Mouse (Mus musculus): Measurements from ENCODE around the gene Zbtb7b. TPM values are rescaled to one million over a fixed set of nuclear protein-coding genes. Genes with fewer than 3 reads are reported as not detected.

The Zbtb7b gene
- polyA plus RNA-seq, 1 experiment: 64.9 TPM

DNA sequence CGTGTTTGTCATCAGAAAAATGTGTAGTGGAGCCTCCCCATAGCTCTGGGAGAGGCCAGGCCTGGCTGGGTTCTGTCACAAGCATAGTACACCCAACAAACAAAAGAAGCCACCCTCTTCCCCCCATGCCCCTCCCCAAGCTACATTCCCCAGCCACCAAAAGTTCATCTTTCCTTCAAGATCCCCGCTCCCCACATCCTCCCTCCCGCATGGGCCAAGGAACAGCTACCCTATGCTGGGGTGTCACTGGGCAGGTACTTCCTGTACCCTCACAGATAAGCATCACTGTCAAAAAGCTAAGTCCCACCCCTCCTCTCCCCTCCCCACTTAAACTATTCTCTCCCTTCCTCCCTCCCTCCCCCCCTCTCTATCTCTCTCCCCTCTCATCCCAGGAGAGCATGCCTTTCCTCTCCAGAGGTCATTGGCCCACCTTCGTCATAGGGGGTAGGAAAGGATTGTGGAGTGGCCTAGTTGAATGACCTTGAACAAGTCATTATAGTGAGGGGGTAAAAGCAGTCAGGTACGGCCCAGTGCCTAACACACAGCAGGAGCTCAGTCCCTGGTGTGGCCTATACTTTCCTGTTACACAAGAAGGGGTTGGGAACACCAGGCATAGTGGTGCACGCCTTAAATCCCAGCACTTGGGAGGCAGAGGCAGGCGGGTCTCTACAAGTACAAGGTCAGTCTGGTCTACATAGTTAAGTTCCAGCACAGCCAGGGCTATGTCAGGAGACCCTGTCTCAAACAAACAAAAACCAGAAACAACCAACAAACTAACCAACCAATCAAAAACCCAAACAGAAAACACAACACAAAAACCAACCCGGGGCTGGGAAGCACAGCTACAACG lies 12.3 kb downstream of the Zbtb7b start:
- Histone ChIP-seq H3K36me3 (ENCODE audit: control insufficient read depth, insufficient read depth, low read length) (no peaks in the 10 kb centered on the region), H3K4me3 (ENCODE audit: control insufficient read depth, insufficient read depth, low read length) (no peak overlapping the region), H3K4me1 (replicated peaks; ENCODE audit: control insufficient read depth, insufficient read depth, low read length) (peaks cover 60% of the 10 kb centered on the region), H3K27ac (ENCODE audit: control insufficient read depth, insufficient read depth, low read length) (peak overlapping the region; percentile 60; the same call in 1 of the 2 replicates), H3K27me3 (ENCODE audit: control insufficient read depth, insufficient read depth, low read length) (no peaks in the 10 kb centered on the region; the same call in 1 of the 2 replicates)
- DNase-seq: peak; percentile 28
- no peak for TF ChIP-seq CTCF (IDR thresholded peaks at IDR 0.05; ENCODE audit: borderline replicate concordance, control insufficient read depth, extremely low read depth, insufficient read depth, low read length, poor library complexity)
- no peak for TF ChIP-seq POLR2A (IDR thresholded peaks at IDR 0.05; ENCODE audit: control insufficient read depth, extremely low read depth, insufficient read depth, low read length, poor library complexity)
- 81% methylated on average over 9 of the region's 9 CpGs for WGBS

DNA sequence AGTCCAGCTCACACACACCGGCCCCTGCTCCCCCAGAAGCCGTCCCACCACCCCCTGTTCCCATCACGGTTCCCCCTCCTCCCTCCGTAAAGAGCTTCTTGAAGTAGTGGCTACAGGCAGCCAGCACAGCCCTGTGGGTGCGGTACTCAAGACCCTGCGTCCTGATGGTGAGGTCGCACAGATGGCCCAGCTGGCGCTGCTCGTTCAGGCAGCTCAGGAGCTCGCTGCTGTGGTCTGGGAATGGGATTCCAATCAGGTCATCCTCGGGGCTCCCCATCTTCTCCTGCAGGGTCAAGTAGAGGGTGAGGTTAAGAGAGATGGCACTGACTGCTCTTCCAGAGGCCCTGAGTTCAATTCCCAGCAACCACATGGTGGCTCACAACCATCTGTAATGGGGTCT lies 13.3 kb downstream of the Zbtb7b start:
- DNase-seq: no peak
- H3K4me3 ChIP-seq (ENCODE audit: control insufficient read depth, insufficient read depth, low read length): no peak overlapping the region
- no peak overlapping the region for H3K27ac ChIP-seq (ENCODE audit: control insufficient read depth, insufficient read depth, low read length)
- TF ChIP-seq POLR2A (IDR thresholded peaks at IDR 0.05; ENCODE audit: control insufficient read depth, extremely low read depth, insufficient read depth, low read length, poor library complexity): no peak
- no peak for TF ChIP-seq CTCF (IDR thresholded peaks at IDR 0.05; ENCODE audit: borderline replicate concordance, control insufficient read depth, extremely low read depth, insufficient read depth, low read length, poor library complexity)
- peaks cover 60% of the 10 kb centered on the region for H3K4me1 ChIP-seq (replicated peaks; ENCODE audit: control insufficient read depth, insufficient read depth, low read length)
- 93% methylated on average over 11 of the region's 11 CpGs for WGBS
- no peaks in the 10 kb centered on the region; the same call in 1 of the 2 replicates for H3K27me3 ChIP-seq (ENCODE audit: control insufficient read depth, insufficient read depth, low read length)
- no peaks in the 10 kb centered on the region for H3K36me3 ChIP-seq (ENCODE audit: control insufficient read depth, insufficient read depth, low read length)

DNA sequence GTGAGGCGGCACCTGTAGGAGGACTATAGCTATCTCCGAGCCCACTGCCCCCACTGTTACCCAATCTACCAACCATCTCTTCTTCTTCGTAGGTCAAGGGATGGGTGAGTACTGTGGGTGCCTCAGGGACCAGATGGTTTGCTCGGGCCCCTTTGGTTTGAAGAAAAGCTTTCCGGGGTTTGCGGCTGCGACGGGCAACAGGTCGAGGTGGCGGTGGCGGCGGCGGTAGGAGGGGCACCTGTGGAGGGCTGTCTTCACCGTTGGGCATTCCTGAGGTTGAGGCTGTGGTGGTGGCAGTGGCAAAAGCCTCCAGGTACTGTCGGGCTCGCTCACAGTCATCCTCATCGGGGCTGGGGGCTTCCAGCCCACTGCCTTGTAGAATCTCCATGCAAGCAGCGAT lies 13.9 kb downstream of the Zbtb7b start:
- WGBS: 92% methylated on average over 18 of the region's 18 CpGs
- Histone ChIP-seq H3K4me3 (ENCODE audit: control insufficient read depth, insufficient read depth, low read length) (no peak overlapping the region), H3K27ac (ENCODE audit: control insufficient read depth, insufficient read depth, low read length) (no peak overlapping the region), H3K4me1 (replicated peaks; ENCODE audit: control insufficient read depth, insufficient read depth, low read length) (peaks cover 55% of the 10 kb centered on the region), H3K36me3 (ENCODE audit: control insufficient read depth, insufficient read depth, low read length) (no peaks in the 10 kb centered on the region), H3K27me3 (ENCODE audit: control insufficient read depth, insufficient read depth, low read length) (no peaks in the 10 kb centered on the region; the same call in 1 of the 2 replicates)
- no peak for DNase-seq
- TF ChIP-seq POLR2A (IDR thresholded peaks at IDR 0.05; ENCODE audit: control insufficient read depth, extremely low read depth, insufficient read depth, low read length, poor library complexity) (no peak), CTCF (IDR thresholded peaks at IDR 0.05; ENCODE audit: borderline replicate concordance, control insufficient read depth, extremely low read depth, insufficient read depth, low read length, poor library complexity) (no peak)

DNA sequence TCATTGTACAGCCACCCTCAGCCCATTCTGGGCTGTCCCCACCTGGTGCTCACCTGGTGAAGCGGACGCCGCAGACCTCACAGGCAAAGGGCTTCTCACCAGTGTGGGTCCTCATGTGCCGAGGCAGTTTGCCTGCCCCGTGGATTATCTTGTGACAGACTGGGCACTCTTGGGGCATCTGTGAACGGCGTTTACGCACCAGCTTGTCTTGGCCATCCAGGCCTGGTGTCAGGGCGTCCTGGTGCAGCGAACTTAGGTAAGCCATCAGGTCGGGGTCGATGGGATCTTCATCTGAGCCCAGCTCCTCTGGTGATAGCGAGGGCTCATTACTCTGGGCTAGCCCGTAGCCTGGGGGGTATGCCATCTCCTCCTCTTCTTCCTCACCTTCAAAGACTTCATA lies 14.3 kb downstream of the Zbtb7b start:
- no peak for TF ChIP-seq POLR2A (IDR thresholded peaks at IDR 0.05; ENCODE audit: control insufficient read depth, extremely low read depth, insufficient read depth, low read length, poor library complexity)
- TF ChIP-seq CTCF (IDR thresholded peaks at IDR 0.05; ENCODE audit: borderline replicate concordance, control insufficient read depth, extremely low read depth, insufficient read depth, low read length, poor library complexity): no peak
- 92% methylated on average over 14 of the region's 14 CpGs for WGBS
- no peak for DNase-seq
- peaks cover 51% of the 10 kb centered on the region for H3K4me1 ChIP-seq (replicated peaks; ENCODE audit: control insufficient read depth, insufficient read depth, low read length)
- H3K27ac ChIP-seq (ENCODE audit: control insufficient read depth, insufficient read depth, low read length): no peak overlapping the region
- no peaks in the 10 kb centered on the region for H3K36me3 ChIP-seq (ENCODE audit: control insufficient read depth, insufficient read depth, low read length)
- H3K4me3 ChIP-seq (ENCODE audit: control insufficient read depth, insufficient read depth, low read length): no peak overlapping the region
- H3K27me3 ChIP-seq (ENCODE audit: control insufficient read depth, insufficient read depth, low read length): no peaks in the 10 kb centered on the region; the same call in 1 of the 2 replicates

DNA sequence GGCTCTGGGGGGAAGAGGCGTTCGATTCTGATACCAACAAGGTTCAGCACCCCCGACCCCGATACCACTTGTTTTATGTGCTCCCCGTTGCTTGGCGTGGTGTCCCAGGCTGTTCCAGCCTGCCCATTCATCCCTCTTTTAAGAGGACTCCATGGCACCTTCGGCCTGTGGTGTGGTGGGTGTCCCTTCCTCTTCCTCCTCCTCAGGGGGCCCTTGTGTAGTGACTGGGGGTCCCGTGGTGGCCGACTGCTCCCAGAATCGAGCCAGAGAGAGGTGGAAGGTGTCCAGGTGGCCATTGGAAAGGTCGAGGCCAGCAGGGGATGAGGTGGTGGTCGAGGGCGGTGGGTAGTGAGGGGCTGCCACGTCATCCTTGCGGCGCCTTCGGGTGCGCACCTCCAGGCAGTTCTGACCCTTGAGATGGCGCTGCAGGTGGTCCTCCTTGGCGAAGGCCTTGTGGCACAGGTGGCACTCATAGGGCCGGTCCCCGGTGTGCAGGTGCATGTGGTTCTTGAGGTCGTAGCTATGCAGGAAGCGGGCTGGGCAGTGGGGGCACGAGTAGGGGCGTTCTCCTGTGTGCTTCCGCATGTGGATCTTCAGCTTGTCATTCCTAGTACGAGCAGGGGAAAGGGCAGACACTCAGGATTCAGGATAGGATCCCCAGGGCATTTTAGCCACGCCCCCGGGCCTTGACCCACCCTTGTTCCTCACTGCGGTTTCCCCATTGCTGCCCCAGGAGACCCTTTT lies 15.0 kb downstream of the Zbtb7b start:
- WGBS: 37% methylated on average over 31 of the region's 31 CpGs
- peaks cover 43% of the 10 kb centered on the region for H3K4me1 ChIP-seq (replicated peaks; ENCODE audit: control insufficient read depth, insufficient read depth, low read length)
- no peak for TF ChIP-seq POLR2A (IDR thresholded peaks at IDR 0.05; ENCODE audit: control insufficient read depth, extremely low read depth, insufficient read depth, low read length, poor library complexity)
- no peak for TF ChIP-seq CTCF (IDR thresholded peaks at IDR 0.05; ENCODE audit: borderline replicate concordance, control insufficient read depth, extremely low read depth, insufficient read depth, low read length, poor library complexity)
- no peak overlapping the region for H3K27ac ChIP-seq (ENCODE audit: control insufficient read depth, insufficient read depth, low read length)
- H3K36me3 ChIP-seq (ENCODE audit: control insufficient read depth, insufficient read depth, low read length): no peaks in the 10 kb centered on the region
- no peak overlapping the region for H3K4me3 ChIP-seq (ENCODE audit: control insufficient read depth, insufficient read depth, low read length)
- no peaks in the 10 kb centered on the region; the same call in 1 of the 2 replicates for H3K27me3 ChIP-seq (ENCODE audit: control insufficient read depth, insufficient read depth, low read length)
- DNase-seq: peak; percentile 41

DNA sequence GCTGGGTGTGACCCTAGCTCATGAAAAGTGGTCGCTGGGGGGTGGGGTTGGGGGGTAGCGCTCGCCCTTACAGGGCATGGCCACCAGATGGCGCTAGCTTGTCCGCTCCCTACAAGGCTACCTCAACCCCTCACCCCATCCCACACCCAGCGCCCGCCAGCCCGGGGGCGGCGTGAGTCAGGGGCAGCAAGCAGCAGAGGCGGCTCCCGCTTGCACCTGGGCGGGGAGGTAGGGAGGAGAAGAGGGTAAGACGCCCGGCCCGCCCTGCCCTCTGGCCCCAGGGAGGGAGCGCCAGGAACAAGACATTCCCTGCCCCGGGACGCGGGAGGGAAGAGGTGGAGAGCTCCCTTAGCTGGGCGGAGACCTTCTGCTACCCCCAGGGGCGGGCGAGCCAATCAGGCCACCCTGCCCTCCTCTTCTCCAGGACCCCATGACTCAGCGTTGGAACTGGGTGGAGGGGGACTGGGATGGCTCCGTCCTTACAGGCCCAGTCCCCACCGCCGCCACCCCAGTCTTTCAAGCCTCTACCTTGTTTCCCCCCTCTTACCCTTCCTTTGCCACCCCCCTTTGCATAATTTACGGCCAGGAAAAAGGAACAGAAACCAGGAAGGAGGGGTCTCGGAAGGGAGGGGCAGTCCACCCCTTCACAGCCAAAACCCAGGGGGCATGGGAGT lies 16.0 kb downstream of the Zbtb7b start:
- Histone ChIP-seq H3K27ac (ENCODE audit: control insufficient read depth, insufficient read depth, low read length) (no peak overlapping the region), H3K27me3 (ENCODE audit: control insufficient read depth, insufficient read depth, low read length) (no peaks in the 10 kb centered on the region; the same call in 1 of the 2 replicates), H3K4me3 (ENCODE audit: control insufficient read depth, insufficient read depth, low read length) (peak overlapping the region; percentile 15; the same call in 1 of the 2 replicates), H3K36me3 (ENCODE audit: control insufficient read depth, insufficient read depth, low read length) (no peaks in the 10 kb centered on the region), H3K4me1 (replicated peaks; ENCODE audit: control insufficient read depth, insufficient read depth, low read length) (peaks cover 33% of the 10 kb centered on the region)
- TF ChIP-seq CTCF (IDR thresholded peaks at IDR 0.05; ENCODE audit: borderline replicate concordance, control insufficient read depth, extremely low read depth, insufficient read depth, low read length, poor library complexity): peak; percentile 96
- no peak for TF ChIP-seq POLR2A (IDR thresholded peaks at IDR 0.05; ENCODE audit: control insufficient read depth, extremely low read depth, insufficient read depth, low read length, poor library complexity)
- 5% methylated on average over 29 of the region's 29 CpGs for WGBS
- DNase-seq: peak; percentile 65

Measured in thymus, adult 2 months (tissue).